Mouse (Mus musculus): ENCODE results near the gene Cdk14.

DNA sequence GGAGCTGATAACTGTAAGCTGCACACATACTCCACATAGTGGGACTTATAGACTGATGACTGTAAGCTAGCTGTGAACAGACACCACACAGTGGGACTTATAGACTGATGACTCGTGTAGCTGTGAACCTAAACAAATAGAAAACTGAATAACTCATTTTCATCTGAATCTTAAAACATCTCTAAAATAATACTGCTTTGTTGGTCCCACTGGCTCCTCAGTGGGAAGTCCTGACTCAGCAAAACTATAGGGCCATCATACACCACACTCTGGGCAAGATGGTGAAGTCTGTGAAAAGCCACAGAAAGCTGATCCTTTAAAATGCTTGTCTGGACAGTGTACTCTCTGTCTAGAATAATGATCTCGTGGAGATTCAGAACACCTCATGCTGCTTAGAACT, 464.7 kb downstream of the Cdk14 start:
- TF ChIP-seq CTCF (IDR thresholded peaks at IDR 0.05; ENCODE audit: control insufficient read depth, insufficient read depth, insufficient replicate concordance, low read depth, low read length) = no peak
- no peak for TF ChIP-seq POLR2A (IDR thresholded peaks at IDR 0.05; ENCODE audit: control insufficient read depth, low read depth, low read length)

Measured in testis, adult 2 months (tissue).